ENCODE assay signal across 7 mouse cellular contexts in genomic region chr2:150904272-150904935, GRCm38 (mm10). TPM values are rescaled to one million over a fixed set of nuclear protein-coding genes. Genes with fewer than 3 reads are reported as not detected.
DNase-seq lines count a peak whose midpoint lies in the region; ATAC-seq lines count a peak whose summit lies in the region.

Gene Abhd12, minus strand, starts transcription at chr2:150904741.

- DNase-seq in adrenal gland, adult 2 months, result peak; percentile 99
- peak; percentile 93 for DNase-seq in embryo, embryonic 11.5 days (ENCODE audit: low read depth, low spot score)
- peak; percentile 99 for DNase-seq in gastrocnemius, postnatal 4 days (ENCODE audit: low spot score in 2 of 2)
- peak; percentile 97 to 98 for DNase-seq in left cerebral cortex, postnatal 36 days (ENCODE audit: low spot score in 2 of 2)
- peak; percentile 99 for DNase-seq in midbrain, embryonic 11.5 days (ENCODE audit: low spot score, missing footprints)
- DNase-seq in skeletal muscle tissue, adult 2 months (ENCODE audit: low read depth, low spot score), result peak; percentile 94

- H3K9ac ChIP-seq in intestine, embryonic 16.5 days (ENCODE audit: low read depth, low read length), result peak within 1 kb of the TSS; percentile 84
- peak within 1 kb of the TSS; percentile 83 for H3K9ac ChIP-seq in midbrain, embryonic 11.5 days (ENCODE audit: low read length)

- peak within 1 kb of the TSS; percentile 83 for H3K27ac ChIP-seq in intestine, embryonic 16.5 days (ENCODE audit: low read length)
- peak within 1 kb of the TSS; percentile 80 for H3K27ac ChIP-seq in midbrain, embryonic 11.5 days (ENCODE audit: low read depth, low read length)

- H3K4me2 ChIP-seq in intestine, embryonic 16.5 days (ENCODE audit: low read depth, low read length), result peak within 1 kb of the TSS; percentile 80
- H3K4me2 ChIP-seq in midbrain, embryonic 11.5 days, result peak within 1 kb of the TSS; percentile 84

- H3K9me3 ChIP-seq in intestine, embryonic 16.5 days (ENCODE audit: control insufficient read depth, low read length), result no peaks in the 10 kb centered on the region
- H3K9me3 ChIP-seq in midbrain, embryonic 11.5 days (ENCODE audit: control insufficient read depth, low read length), result no peaks in the 10 kb centered on the region

- H3K4me3 ChIP-seq in intestine, embryonic 16.5 days (ENCODE audit: low read length), result peak within 1 kb of the TSS; percentile 74
- H3K4me3 ChIP-seq in midbrain, embryonic 11.5 days (ENCODE audit: low read depth, low read length), result peak within 1 kb of the TSS; percentile 71

- under 1% methylated on average over 72 of the region's 72 CpGs for WGBS in intestine, embryonic 16.5 days
- WGBS in midbrain, embryonic 11.5 days, result under 1% methylated on average over 70 of the region's 72 CpGs

- ATAC-seq in intestine, embryonic 16.5 days, result peak; percentile 97
- ATAC-seq in midbrain, embryonic 11.5 days (ENCODE audit: low FRiP score), result peak; percentile 98

- intact Hi-C loops in left cerebral cortex, postnatal 36 days (cut with DNase I), result loop anchor here (5.0 to 10.0 kb wide), 3 partner anchors 57 to 300 kb away; partner anchors contain the start of gene Apmap

- no peaks in the 10 kb centered on the region for H3K27me3 ChIP-seq in intestine, embryonic 16.5 days (replicated peaks; ENCODE audit: control insufficient read depth, insufficient read depth, low read length)
- H3K27me3 ChIP-seq in midbrain, embryonic 11.5 days (ENCODE audit: control insufficient read depth, insufficient read depth, low read length), result no peaks in the 10 kb centered on the region

- H3K4me1 ChIP-seq in intestine, embryonic 16.5 days (ENCODE audit: control insufficient read depth, insufficient read depth, low read length), result peaks cover 16% of the 10 kb centered on the region
- peaks cover 16% of the 10 kb centered on the region for H3K4me1 ChIP-seq in midbrain, embryonic 11.5 days (ENCODE audit: control insufficient read depth, insufficient read depth, low read length)

- H3K36me3 ChIP-seq in intestine, embryonic 16.5 days (ENCODE audit: control insufficient read depth, insufficient read depth, low read length), result no peaks in the 10 kb centered on the region
- no peaks in the 10 kb centered on the region for H3K36me3 ChIP-seq in midbrain, embryonic 11.5 days (ENCODE audit: control insufficient read depth, insufficient read depth, low read length)

RNA-seq across cellular contexts. Expression of gene Abhd12, which starts in this region (rescaled TPM):
- 10 to 100 TPM; 79.2 to 82.0 TPM for total RNA-seq in adrenal gland, adult 2 months (2021)
- polyA plus RNA-seq in adrenal gland, adult 2 months (2012; rRNA removed), result 45.5 and 46.9 TPM in 2 replicates
- 10 to 100 TPM; 34.8 to 36.3 TPM for total RNA-seq in gastrocnemius, postnatal 4 days (2021)
- polyA plus RNA-seq in intestine, embryonic 16.5 days (2015; fragmentation: Nextera tagmentation; extraction: Ambion mirVana), result 49.7 and 52.1 TPM in 2 replicates
- 100 to 1,000 TPM; 296 to 337 TPM for total RNA-seq in left cerebral cortex, postnatal 36 days (2021)
- 54.4 and 55.1 TPM in 2 replicates for polyA plus RNA-seq in midbrain, embryonic 11.5 days (2014; fragmentation: Nextera tagmentation; extraction: Ambion mirVana)

Comparison
In these comparisons a context has a peak if more than half of its experiments do, and no peak if none do; other contexts are left out.
1. Peak in every context shown above with its lines: DNase-seq, ATAC-seq, H3K4me3 ChIP-seq and H3K27ac ChIP-seq.